Mouse (Mus musculus) kidney, embryonic 16.5 days (tissue): ENCODE measurements at regions not wholly inside any gene's neighbourhood (a gene's known extent, or its start where the extent isn't known, plus 50 kb on each side); places are given as distances from the start of the nearest gene placed in this dataset.

Source experiments
- ATAC-seq: fragments of 200-750 bp; cut with Nextera tagmentation; 2 replicates; pipeline ENCODE4 v1.8.0; 2017; ENCODE audit warnings: moderate TSS enrichment; ENCODE audit not compliant: low FRiP score, low TSS enrichment
- H3K27ac ChIP-seq: fragments of 300-500 bp; sonication (generic); 2 replicates; pipeline ENCODE4 v1.5.1; 2014; ENCODE audit warnings: low read length
- H3K27me3 ChIP-seq: fragments of 300-500 bp; sonication (generic); 2 replicates; pipeline ENCODE4 v1.6.1; 2014; ENCODE audit warnings: low read length, control low read depth, mixed read lengths; ENCODE audit not compliant: insufficient read depth
- H3K36me3 ChIP-seq: fragments of 300-500 bp; sonication (generic); 2 replicates; pipeline ENCODE4 v1.6.1; 2014; ENCODE audit warnings: low read length, control low read depth, mixed read lengths; ENCODE audit not compliant: insufficient read depth
- H3K4me1 ChIP-seq: fragments of 300-500 bp; sonication (generic); 2 replicates; pipeline ENCODE4 v1.6.1; 2014; ENCODE audit warnings: low read length, control low read depth, mixed read lengths; ENCODE audit not compliant: insufficient read depth
- H3K4me2 ChIP-seq: fragments of 300-500 bp; sonication (generic); replicated peaks from 2 replicates; pipeline ENCODE4 v1.6.1; 2014; ENCODE audit warnings: low read depth, low read length
- H3K4me3 ChIP-seq: fragments of 300-500 bp; sonication (generic); 2 replicates; pipeline ENCODE4 v1.5.1; 2014; ENCODE audit warnings: mild to moderate bottlenecking, low read length
- H3K9ac ChIP-seq: fragments of 300-500 bp; sonication (generic); replicated peaks from 2 replicates; pipeline ENCODE4 v1.6.1; 2014; ENCODE audit warnings: low read length
- H3K9me3 ChIP-seq: fragments of 300-500 bp; sonication (generic); 2 replicates; pipeline ENCODE4 v1.6.1; 2016; ENCODE audit warnings: low read length, control low read depth
- WGBS: fragments of 180-500 bp; shearing (Covaris S2); extraction: QIAGEN DNeasy Blood & Tissue Kit; methylation state at CpG from one replicate; pipeline ENCODE4 v1.1.7; 2014; 5-methylcytosine and 5-hydroxymethylcytosine counted together

- ATAC-seq, result no peak
- no peaks in the 10 kb centered on the region for H3K36me3 ChIP-seq
- H3K27me3 ChIP-seq, result no peaks in the 10 kb centered on the region
- no peak overlapping the region for H3K27ac ChIP-seq
- no peak overlapping the region for H3K4me3 ChIP-seq
- no peaks in the 10 kb centered on the region for H3K9me3 ChIP-seq
- 39% methylated on average over 10 of the region's 10 CpGs for WGBS
- no peak overlapping the region for H3K4me2 ChIP-seq
- no peaks in the 10 kb centered on the region; the same call in 1 of the 2 replicates for H3K4me1 ChIP-seq
- no peak overlapping the region for H3K9ac ChIP-seq
Observed at GRCm38 (mm10) chr1:92269464-92269863, 74.0 kb upstream of the Hdac4 start.

- Histone ChIP-seq H3K36me3 (no peaks in the 10 kb centered on the region), H3K9ac (no peak overlapping the region), H3K9me3 (no peaks in the 10 kb centered on the region), H3K4me2 (no peak overlapping the region), H3K4me1 (no peaks in the 10 kb centered on the region), H3K27me3 (no peaks in the 10 kb centered on the region), H3K27ac (no peak overlapping the region), H3K4me3 (no peak overlapping the region)
- no peak for ATAC-seq
- WGBS, result 84% methylated on average over 4 of the region's 4 CpGs
Observed at GRCm38 (mm10) chr1:92264941-92265340, 69.4 kb upstream of the Hdac4 start.

GRCm38 (mm10) chr1:92259715-92260392 lies 64.4 kb upstream of the Hdac4 start:
- H3K36me3 ChIP-seq, result no peaks in the 10 kb centered on the region
- no peak overlapping the region for H3K27ac ChIP-seq
- no peaks in the 10 kb centered on the region for H3K4me1 ChIP-seq
- WGBS, result 60% methylated on average over 23 of the region's 23 CpGs
- no peak overlapping the region for H3K4me2 ChIP-seq
- no peaks in the 10 kb centered on the region for H3K9me3 ChIP-seq
- H3K4me3 ChIP-seq, result no peak overlapping the region
- ATAC-seq, result no peak
- H3K27me3 ChIP-seq, result no peaks in the 10 kb centered on the region
- no peak overlapping the region for H3K9ac ChIP-seq

GRCm38 (mm10) chr1:92258026-92258425 lies 62.5 kb upstream of the Hdac4 start:
- Histone ChIP-seq H3K9me3 (no peaks in the 10 kb centered on the region), H3K36me3 (no peaks in the 10 kb centered on the region), H3K9ac (no peak overlapping the region), H3K27me3 (no peaks in the 10 kb centered on the region), H3K4me1 (no peaks in the 10 kb centered on the region), H3K4me3 (no peak overlapping the region), H3K27ac (no peak overlapping the region), H3K4me2 (no peak overlapping the region)
- no peak for ATAC-seq

GRCm38 (mm10) chr1:92253086-92253485 lies 57.6 kb upstream of the Hdac4 start:
- H3K27me3 ChIP-seq, result no peaks in the 10 kb centered on the region
- no peak overlapping the region for H3K9ac ChIP-seq
- no peak overlapping the region for H3K27ac ChIP-seq
- no peak overlapping the region for H3K4me3 ChIP-seq
- H3K9me3 ChIP-seq, result no peaks in the 10 kb centered on the region
- ATAC-seq, result no peak
- H3K4me1 ChIP-seq, result no peaks in the 10 kb centered on the region
- H3K4me2 ChIP-seq, result no peak overlapping the region
- no peaks in the 10 kb centered on the region for H3K36me3 ChIP-seq
- WGBS, result 58% methylated on average over 8 of the region's 8 CpGs

- 74% methylated on average over 10 of the region's 10 CpGs for WGBS
- H3K9me3 ChIP-seq, result no peaks in the 10 kb centered on the region
- H3K9ac ChIP-seq, result no peak overlapping the region
- ATAC-seq, result peak; percentile 37; the same call in 1 of the 2 replicates
- no peaks in the 10 kb centered on the region for H3K36me3 ChIP-seq
- no peak overlapping the region for H3K4me2 ChIP-seq
- H3K27ac ChIP-seq, result no peak overlapping the region
- H3K4me1 ChIP-seq, result no peaks in the 10 kb centered on the region
- H3K4me3 ChIP-seq, result no peak overlapping the region
- no peaks in the 10 kb centered on the region for H3K27me3 ChIP-seq
Observed at GRCm38 (mm10) chr1:92250594-92251463, 55.3 kb upstream of the Hdac4 start.
